ENCODE assay signal across 26 mouse cellular contexts in the genomic region with DNA sequence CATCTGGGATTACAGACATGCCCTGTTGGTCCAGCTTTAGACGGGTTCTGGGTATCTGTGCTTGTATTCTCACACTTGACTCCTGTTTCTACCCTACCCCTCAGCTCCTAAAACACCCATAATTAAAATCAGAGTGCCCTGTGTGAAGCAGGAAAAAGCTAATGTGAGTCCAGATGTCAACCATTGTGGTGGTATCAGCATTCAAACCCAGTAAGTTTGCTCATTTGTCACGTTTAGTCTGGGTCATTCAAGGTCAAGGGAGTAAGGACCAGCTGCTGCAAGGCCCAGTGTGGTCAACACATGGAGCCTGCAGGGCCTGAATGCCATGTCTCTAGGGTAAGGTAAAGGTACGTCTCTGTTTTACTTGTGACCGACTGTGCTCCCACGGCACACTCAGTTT.
DNase-seq lines count a peak whose midpoint lies in the region; ATAC-seq and TF ChIP-seq lines count a peak whose summit lies in the region.
"Had no signal": no experiment of that assay in that cellular context is flagged by ENCODE, and none has a peak within 500 bp of the region (broad histone marks: within the 10 kb centered on the region; RNA-seq: fewer than 3 reads in every experiment).

No protein-coding gene starts in this region.

- no peak overlapping the region for H3K9ac ChIP-seq in limb, embryonic 11.5 days (ENCODE audit: low read length)
- no peak overlapping the region for H3K9ac ChIP-seq in liver, embryonic 12.5 days
- H3K9ac ChIP-seq: embryonic facial prominence, embryonic 13.5 days; forebrain, embryonic 13.5 days; hindbrain, embryonic 15.5 days; intestine, embryonic 15.5 days had no signal

- intact Hi-C loops in heart, postnatal 25 days (cut with DNase I), result no loop called here

- no peak for TF ChIP-seq CTCF in kidney, adult 2 months (conservative IDR thresholded peaks at IDR 0.05; ENCODE audit: insufficient read depth, insufficient read length, low read depth, low read length)

- no peaks in the 10 kb centered on the region; the same call in 1 of the 2 replicates for H3K9me3 ChIP-seq in limb, embryonic 11.5 days (ENCODE audit: control insufficient read depth, low read length)
- H3K9me3 ChIP-seq in liver, embryonic 12.5 days (replicated peaks), result no peaks in the 10 kb centered on the region
- H3K9me3 ChIP-seq: embryonic facial prominence, embryonic 13.5 days; forebrain, embryonic 13.5 days; hindbrain, embryonic 10.5 days; hindbrain, embryonic 15.5 days; intestine, embryonic 15.5 days had no signal

- WGBS in kidney, adult 2 months, result 57% methylated on average over 5 of the region's 5 CpGs
- 16% methylated on average over 5 of the region's 5 CpGs for WGBS in limb, embryonic 11.5 days
- WGBS in liver, embryonic 12.5 days (ENCODE audit: insufficient replicate concordance), result 56% methylated on average over 5 of the region's 5 CpGs

- H3K4me1 ChIP-seq in kidney, adult 2 months (ENCODE audit: control insufficient read depth, insufficient read depth, low read length), result peaks cover 3% of the 10 kb centered on the region; the same call in 1 of the 2 replicates
- H3K4me1 ChIP-seq in limb, embryonic 11.5 days (ENCODE audit: control insufficient read depth, insufficient read depth, low read length), result peaks cover 14% of the 10 kb centered on the region
- no peaks in the 10 kb centered on the region for H3K4me1 ChIP-seq in liver, embryonic 12.5 days
- H3K4me1 ChIP-seq: forebrain, embryonic 13.5 days; intestine, embryonic 15.5 days had no signal

- H3K36me3 ChIP-seq in kidney, adult 2 months (ENCODE audit: control insufficient read depth, insufficient read depth, low read length), result no peaks in the 10 kb centered on the region
- H3K36me3 ChIP-seq in limb, embryonic 11.5 days (ENCODE audit: control insufficient read depth, insufficient read depth, low read length), result no peaks in the 10 kb centered on the region
- H3K36me3 ChIP-seq in liver, embryonic 12.5 days, result no peaks in the 10 kb centered on the region
- H3K36me3 ChIP-seq: embryonic facial prominence, embryonic 13.5 days; forebrain, embryonic 10.5 days; hindbrain, embryonic 10.5 days; hindbrain, embryonic 15.5 days; intestine, embryonic 15.5 days had no signal

- peak; percentile 63 for DNase-seq in embryo, embryonic 10 days (ENCODE audit: low spot score)
- no peak for DNase-seq in embryo, embryonic 9.5 days (ENCODE audit: extremely low spot score)
- peak; percentile 4 for DNase-seq in kidney, adult 2 months
- no peak for DNase-seq in kidney, adult 18-20 months
- DNase-seq in limb, embryonic 11.5 days (ENCODE audit: low spot score), result peak; percentile 43
- DNase-seq in heart, postnatal 25 days (ENCODE audit: low spot score), result no peak
- DNase-seq in cerebellum, adult 11 months, result no peak
- DNase-seq: adrenal gland, adult 8-10 months; adrenal gland, postnatal 25 days; cerebellum, adult 18-20 months; cerebellum, adult 9-10 months; cerebellum, postnatal 14 days; gastrocnemius, adult 2 months; gastrocnemius, postnatal 14 days; heart, adult 11 months; heart, postnatal 36 days had no signal

- no peak for ATAC-seq in limb, embryonic 11.5 days (ENCODE audit: insufficient number of reproducible peaks, low FRiP score, low TSS enrichment, low read depth)
- no peak for ATAC-seq in liver, embryonic 12.5 days
- ATAC-seq: activated CD4-positive, CD25-positive, alpha-beta regulatory T cell, adult 4 months; forebrain, embryonic 13.5 days; forebrain, embryonic 16.5 days; intestine, embryonic 15.5 days had no signal

- H3K27ac ChIP-seq in kidney, adult 2 months (ENCODE audit: insufficient read depth, low read depth, low read length), result no peak overlapping the region
- H3K27ac ChIP-seq in limb, embryonic 11.5 days (replicated peaks; ENCODE audit: low read depth, low read length), result no peak overlapping the region
- no peak overlapping the region for H3K27ac ChIP-seq in liver, embryonic 12.5 days
- H3K27ac ChIP-seq: embryonic facial prominence, embryonic 13.5 days; forebrain, embryonic 10.5 days; forebrain, embryonic 13.5 days; gastrocnemius, adult 2 months; hindbrain, embryonic 10.5 days; hindbrain, embryonic 15.5 days; intestine, embryonic 15.5 days had no signal

- no peak for TF ChIP-seq POLR2A in kidney, adult 2 months (IDR thresholded peaks at IDR 0.05; ENCODE audit: low read depth, low read length)

- H3K4me3 ChIP-seq in kidney, adult 2 months (ENCODE audit: insufficient read depth, low read depth, low read length), result no peak overlapping the region
- H3K4me3 ChIP-seq in limb, embryonic 11.5 days (ENCODE audit: low read depth, low read length), result no peak overlapping the region
- no peak overlapping the region for H3K4me3 ChIP-seq in liver, embryonic 12.5 days
- H3K4me3 ChIP-seq: embryonic facial prominence, embryonic 13.5 days; forebrain, embryonic 10.5 days; forebrain, embryonic 13.5 days; gastrocnemius, adult 2 months; hindbrain, embryonic 10.5 days; hindbrain, embryonic 15.5 days; intestine, embryonic 15.5 days had no signal

- H3K27me3 ChIP-seq in kidney, adult 2 months (replicated peaks; ENCODE audit: control insufficient read depth, insufficient read depth, low read length), result no peaks in the 10 kb centered on the region
- H3K27me3 ChIP-seq in limb, embryonic 11.5 days (ENCODE audit: control insufficient read depth, insufficient read depth, low read length), result no peaks in the 10 kb centered on the region
- peaks cover 6% of the 10 kb centered on the region; the same call in 1 of the 2 replicates for H3K27me3 ChIP-seq in liver, embryonic 12.5 days (replicated peaks)
- H3K27me3 ChIP-seq: hindbrain, embryonic 15.5 days; intestine, embryonic 15.5 days had no signal

- H3K4me2 ChIP-seq in limb, embryonic 11.5 days (ENCODE audit: low read depth, severe bottlenecking), result no peak overlapping the region
- no peak overlapping the region for H3K4me2 ChIP-seq in liver, embryonic 12.5 days
- H3K4me2 ChIP-seq: embryonic facial prominence, embryonic 13.5 days; forebrain, embryonic 13.5 days; heart, embryonic 11.5 days; hindbrain, embryonic 15.5 days; intestine, embryonic 15.5 days had no signal

Comparison
In these comparisons a context has a peak if more than half of its experiments do, and no peak if none do; other contexts are left out.
1. DNase-seq: peak in embryo, embryonic 10 days (single experiment), kidney, adult 2 months (single experiment) and limb, embryonic 11.5 days (single experiment); none in embryo, embryonic 9.5 days (single experiment), kidney, adult 18-20 months (single experiment), heart, postnatal 25 days (single experiment) and cerebellum, adult 11 months (single experiment).